Mouse (Mus musculus) heart, postnatal 14 days (tissue): ENCODE measurements around the gene 4930519P11Rik. TPM values are rescaled to one million over a fixed set of nuclear protein-coding genes. Genes with fewer than 3 reads are reported as not detected.

ENCODE experiments used
- DNase-seq, 2 experiments: peaks; one replicate each; pipeline ENCODE4 v3.0.0; 2021 to 2022
- intact Hi-C: fragments of 180-260 bp; cut with DNase I; formaldehyde crosslinking; loops from one replicate; pipeline ENCODE4 v1.15.1; 2025
- total RNA-seq, 2 experiments: library from RNA; stranded (reverse); gene quantifications; 2 replicates each; pipeline ENCODE4 v1.2.3; 2021

Gene 4930519P11Rik
- total RNA-seq, 2 experiments from 2014 or later, result not detected

DNA sequence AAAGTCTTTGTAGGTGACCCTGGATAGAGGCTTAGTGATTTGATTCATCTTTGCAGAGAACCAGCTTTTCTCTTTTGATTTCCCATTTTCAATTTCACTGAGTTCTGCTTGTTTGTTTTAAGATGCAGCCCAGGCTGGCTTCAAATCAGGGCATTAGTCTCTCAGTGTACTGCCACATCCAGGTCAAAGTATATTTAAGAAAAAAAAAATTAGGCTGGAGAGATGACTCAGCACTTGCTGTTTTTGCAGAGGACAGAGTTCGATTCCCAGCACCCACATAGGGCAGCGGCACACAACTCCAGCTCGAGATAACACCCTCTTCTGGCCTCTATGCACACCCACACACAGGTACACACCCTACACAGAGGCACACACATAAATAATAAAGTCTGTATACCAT is 22.0 kb downstream of the 4930519P11Rik start:
- no peak for DNase-seq
- intact Hi-C loops, result no loop called here

DNA sequence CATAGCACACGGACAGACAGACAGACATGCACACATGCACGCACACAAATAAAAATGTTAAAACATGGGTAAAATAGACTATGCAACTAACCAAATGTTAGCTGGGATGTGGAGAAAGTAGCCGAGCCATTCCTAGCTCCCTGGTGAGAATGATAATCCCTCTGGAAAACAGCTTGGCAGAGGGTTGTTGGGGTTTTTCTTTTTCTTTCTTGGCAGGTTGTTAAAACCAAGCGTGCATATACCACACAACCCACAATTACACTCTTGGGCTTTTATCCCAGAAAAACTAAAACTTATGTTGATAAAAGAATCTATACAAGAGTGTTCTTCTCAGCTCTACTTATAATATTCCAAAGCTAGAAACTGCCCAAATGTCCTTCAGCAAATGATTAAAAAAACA is 24.2 kb downstream of the 4930519P11Rik start:
- no peak for DNase-seq
- intact Hi-C loops, result no loop called here

GRCm38 (mm10) chr2:154586405-154586804 is 26.8 kb downstream of the 4930519P11Rik start:
- intact Hi-C loops, result no loop called here
- peak in 1 of 2 experiments; percentile 59 for DNase-seq

GRCm38 (mm10) chr2:154584931-154585601 is 28.2 kb downstream of the 4930519P11Rik start:
- DNase-seq, result no peak
- intact Hi-C loops, result no loop called here

GRCm38 (mm10) chr2:154583906-154584872 is 29.0 kb downstream of the 4930519P11Rik start:
- intact Hi-C loops, result no loop called here
- no peak for DNase-seq

DNA sequence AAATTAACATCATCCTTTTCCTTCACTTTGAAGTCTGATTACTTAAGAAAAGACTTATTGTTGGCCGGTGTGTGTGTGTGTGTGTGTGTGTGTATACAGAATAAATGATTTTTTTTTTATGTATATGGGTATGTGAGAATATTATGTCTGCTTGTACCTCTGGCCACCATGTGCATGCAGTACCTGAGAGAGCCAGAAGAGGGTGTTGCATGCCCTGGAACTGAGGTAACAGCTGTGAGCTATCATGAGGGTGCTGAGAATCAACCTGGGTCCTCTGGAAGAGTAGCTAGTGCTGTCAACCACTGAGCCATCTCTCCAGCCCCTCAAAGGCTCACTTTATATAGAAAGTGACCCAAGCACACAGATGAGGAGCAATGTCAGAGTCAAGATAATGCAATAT is 31.8 kb downstream of the 4930519P11Rik start:
- intact Hi-C loops, result no loop called here
- DNase-seq, result no peak

- DNase-seq, result peak; percentile 36 to 65
- intact Hi-C loops, result no loop called here
Measured at GRCm38 (mm10) chr2:154580586-154580985, 32.7 kb downstream of the 4930519P11Rik start.

DNA sequence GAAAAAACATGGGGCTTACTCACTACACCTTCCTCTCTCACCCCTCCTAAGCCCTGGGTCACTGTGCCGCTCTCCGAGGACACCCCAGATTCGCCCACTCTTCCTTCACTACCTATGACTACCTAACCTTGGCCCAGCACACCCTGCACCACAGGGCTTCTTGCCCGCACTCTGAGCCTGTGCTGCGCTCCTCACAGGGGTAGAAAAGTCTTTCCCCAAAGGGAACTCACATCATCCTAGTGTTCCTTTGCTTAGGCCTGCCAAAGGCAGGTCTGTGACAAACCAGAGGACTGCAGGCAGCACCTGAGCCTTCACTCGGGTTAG is 35.5 kb downstream of the 4930519P11Rik start:
- DNase-seq, result no peak
- intact Hi-C loops, result no loop called here

GRCm38 (mm10) chr2:154576876-154577743 is 36.1 kb downstream of the 4930519P11Rik start:
- DNase-seq, result no peak
- intact Hi-C loops, result no loop called here

DNA sequence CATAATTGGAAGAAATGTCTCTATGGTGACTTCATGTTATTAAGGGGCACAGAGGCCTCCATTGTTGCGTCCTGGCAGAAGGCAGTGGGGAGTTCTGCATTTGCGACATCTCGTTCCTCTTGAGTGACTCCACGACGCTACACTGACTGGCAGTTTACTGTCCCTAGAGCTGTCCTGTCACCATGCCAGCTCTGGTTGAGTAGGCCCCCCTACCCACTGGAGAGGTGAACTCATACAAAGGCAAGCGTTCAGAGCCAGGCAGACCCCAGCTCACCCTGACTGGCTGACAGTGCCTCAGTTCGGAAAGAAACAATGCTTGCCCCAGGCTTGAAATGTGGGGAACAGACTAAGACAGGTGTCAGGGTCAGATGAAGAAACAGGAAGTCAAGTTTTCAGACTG is 39.0 kb downstream of the 4930519P11Rik start:
- intact Hi-C loops, result no loop called here
- no peak for DNase-seq

DNA sequence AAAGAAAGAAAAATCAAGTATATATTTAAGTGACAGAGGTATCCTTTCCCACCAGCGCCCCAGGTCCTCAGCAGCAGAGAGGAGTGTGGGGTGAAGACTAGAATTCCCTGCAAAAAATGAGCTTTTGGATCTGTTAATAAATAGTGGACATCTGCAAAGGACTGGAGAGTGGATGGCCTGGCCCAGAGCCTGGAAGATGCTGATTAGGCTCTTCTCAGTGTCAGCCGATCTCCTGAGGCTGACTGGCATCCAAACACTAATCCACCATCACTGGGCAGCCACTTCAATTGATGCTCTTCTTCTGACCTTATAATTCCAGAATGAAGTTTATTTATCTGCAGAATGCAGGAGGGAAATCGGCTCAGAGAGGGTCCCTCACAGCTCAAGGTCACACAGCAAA is 40.2 kb downstream of the 4930519P11Rik start:
- DNase-seq, result no peak
- intact Hi-C loops, result no loop called here

DNA sequence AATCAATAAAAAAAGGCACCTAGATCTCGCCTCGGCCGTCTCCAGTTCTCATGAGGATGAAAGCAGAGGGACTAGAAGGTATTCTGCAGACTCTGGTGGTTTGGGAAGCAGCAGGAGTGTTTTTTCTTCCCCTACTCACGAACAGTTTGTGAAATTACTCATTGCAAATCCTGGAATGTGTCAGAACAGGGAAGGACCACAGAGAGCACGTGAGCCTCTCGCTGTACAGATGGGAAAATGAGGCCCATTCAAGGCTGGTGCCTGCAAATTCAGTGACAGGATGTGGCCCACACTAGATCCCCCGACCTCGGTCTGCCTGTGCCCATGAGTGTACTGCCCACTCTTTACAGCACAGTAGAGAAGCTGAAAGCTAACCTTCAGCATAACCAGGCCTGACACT is 41.3 kb downstream of the 4930519P11Rik start:
- intact Hi-C loops, result no loop called here
- DNase-seq, result no peak

DNA sequence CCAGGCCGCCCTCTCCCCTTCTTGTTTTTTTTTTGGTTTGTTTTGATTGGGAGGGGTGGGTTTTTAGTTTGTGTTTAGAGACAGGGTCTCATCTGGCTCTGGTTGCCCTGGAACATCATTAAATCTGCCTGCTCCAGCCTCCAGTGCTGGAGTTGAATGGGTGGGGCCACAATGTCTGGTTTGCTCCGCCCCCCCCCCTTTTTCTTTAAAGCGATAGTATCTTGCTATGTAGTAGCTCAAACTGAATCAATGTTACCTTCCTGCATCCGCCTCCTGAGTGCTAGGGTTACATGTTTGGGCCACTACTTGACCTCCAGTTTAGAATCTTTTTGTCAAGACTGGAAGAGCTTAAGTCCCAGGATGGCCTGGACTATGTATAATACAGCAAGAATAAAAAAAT is 42.0 kb downstream of the 4930519P11Rik start:
- intact Hi-C loops, result no loop called here
- no peak for DNase-seq

DNA sequence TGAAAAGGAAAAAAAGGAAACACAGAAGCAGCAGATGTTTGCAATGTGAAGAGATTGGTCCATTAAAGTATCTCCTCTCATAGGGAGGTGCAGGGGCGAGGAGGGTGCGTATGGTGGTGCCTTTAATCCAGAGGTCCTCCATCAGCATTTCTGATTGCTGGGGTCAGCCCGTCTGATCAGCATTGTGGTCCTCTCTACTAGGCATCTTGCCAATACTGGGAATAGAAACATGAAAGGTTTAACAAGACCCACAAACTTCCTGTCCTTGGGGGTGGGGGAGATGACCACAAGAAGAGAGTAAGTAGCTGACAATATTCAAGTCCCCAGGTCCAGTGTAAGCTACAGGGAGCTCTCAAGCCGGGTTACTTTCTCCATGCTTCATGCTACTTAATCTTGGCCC is 42.6 kb downstream of the 4930519P11Rik start:
- intact Hi-C loops, result no loop called here
- DNase-seq, result no peak

- peak; percentile 96 for DNase-seq
- intact Hi-C loops, result loop anchor here (2.0 kb wide), 1 partner anchor 43 kb away; the partner anchor contains the start of genes 4930519P11Rik and Zfp341
Measured at GRCm38 (mm10) chr2:154569836-154570286, 43.4 kb downstream of the 4930519P11Rik start, which contains the start of gene E2f1. TSS of gene E2f1 (minus strand) at chr2:154569892.

DNA sequence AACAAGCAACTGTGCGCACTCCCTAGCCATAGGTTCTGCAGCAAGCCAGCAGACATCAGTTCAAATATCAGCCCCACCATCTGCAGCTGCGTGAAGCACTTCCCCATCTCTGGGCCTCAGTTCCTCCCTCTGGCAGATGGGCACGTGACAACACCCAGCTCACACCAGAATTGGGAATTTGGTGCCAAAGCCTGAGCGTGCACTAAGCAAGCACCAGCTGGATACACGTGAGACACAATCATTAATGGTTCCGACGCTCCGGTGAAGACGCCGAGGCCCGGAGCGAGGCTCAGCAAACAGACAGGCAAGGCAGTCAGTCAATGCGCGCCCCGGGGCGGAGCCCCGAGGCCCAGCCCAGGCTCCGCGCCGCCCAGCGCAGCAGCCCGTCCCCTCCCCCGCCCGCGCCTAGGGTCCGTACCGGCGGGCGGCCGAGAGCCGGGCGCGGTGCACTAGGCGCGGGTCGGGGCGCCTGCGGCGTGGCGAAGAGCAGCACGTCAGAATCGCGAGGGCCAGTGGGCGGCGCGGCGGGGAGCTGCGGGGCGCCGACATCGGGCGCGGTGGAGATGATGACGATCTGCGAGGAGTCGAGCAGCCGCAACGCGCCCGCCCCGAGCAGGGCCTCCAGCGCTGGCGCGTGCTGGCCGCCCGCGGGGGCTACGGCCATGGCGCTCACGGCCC is 44.0 kb downstream of the 4930519P11Rik start:
- intact Hi-C loops, result loop anchor here (2.0 kb wide), 1 partner anchor 44 kb away; the partner anchor contains the start of genes 4930519P11Rik and Zfp341
- DNase-seq, result peak; percentile 69 to 74

GRCm38 (mm10) chr2:154568329-154569070 is 44.7 kb downstream of the 4930519P11Rik start:
- DNase-seq, result peak; percentile 39 to 50
- intact Hi-C loops, result loop anchor here (2.0 kb wide), 1 partner anchor 44 kb away; the partner anchor contains the start of genes 4930519P11Rik and Zfp341

- no peak for DNase-seq
- intact Hi-C loops, result loop anchor here (2.0 kb wide), 1 partner anchor 45 kb away; the partner anchor contains the start of genes 4930519P11Rik and Zfp341
Measured at GRCm38 (mm10) chr2:154567766-154568165, 45.5 kb downstream of the 4930519P11Rik start.

GRCm38 (mm10) chr2:154566641-154567040 is 46.6 kb downstream of the 4930519P11Rik start:
- no peak for DNase-seq
- intact Hi-C loops, result no loop called here
